Mouse (Mus musculus) monocyte, adult 2 months (primary cell): ENCODE results near the gene Pcbd2.
A peak's percentile ranks its signal among the peaks of the same experiment; 100 is the strongest.
"Not testable (repeated sequence)": the region's sequence is repeated elsewhere in the genome, so short reads cannot be mapped to it uniquely, and the experiment has no call there.

Experiments used
- DNase-seq, 2 experiments: peaks; one replicate each; pipeline ENCODE4 v3.0.0; 2022; ENCODE audit warnings: low spot score in 2 of 2, low read depth in 1 of 2

Gene Pcbd2

DNA sequence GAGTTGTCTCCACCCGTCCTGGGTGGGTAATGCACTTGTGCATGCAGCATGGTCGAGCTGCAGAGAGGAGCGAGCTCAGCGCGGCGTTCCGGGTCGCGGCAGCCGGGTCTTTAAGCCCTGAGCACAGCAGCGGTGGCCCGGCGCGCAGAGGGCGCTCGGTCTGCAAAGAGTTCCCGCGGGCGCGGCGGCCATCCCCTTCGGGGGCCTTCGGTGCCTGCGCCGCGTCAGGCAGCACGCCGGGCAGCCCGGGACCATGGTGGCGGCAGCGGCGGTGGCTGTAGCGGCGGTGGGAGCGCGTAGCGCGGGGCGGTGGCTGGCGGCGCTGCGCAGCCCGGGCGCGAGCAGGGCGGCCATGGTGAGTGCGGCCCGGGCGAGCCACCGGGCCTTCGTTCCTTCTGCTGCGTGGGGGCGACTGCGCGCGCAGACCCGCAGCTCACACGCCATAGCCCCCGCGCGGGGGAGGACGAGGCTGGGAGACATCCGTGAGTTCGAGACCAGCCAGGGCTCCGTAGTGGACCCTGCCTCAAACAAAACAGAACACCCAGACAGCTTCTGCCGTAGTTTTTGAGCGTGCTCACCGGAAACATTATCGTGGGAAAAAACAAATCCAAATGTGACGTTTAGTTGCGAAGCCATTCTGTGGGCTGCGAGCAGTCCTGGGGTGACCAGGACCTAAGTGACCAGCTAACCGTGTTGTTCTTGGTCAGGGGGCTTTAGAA lies at the start of gene Pcbd2:
TSS of gene Pcbd2 (plus strand) at position 249 of the 719 bp plus-strand sequence.
- peak; percentile 61 to 80 for DNase-seq

DNA sequence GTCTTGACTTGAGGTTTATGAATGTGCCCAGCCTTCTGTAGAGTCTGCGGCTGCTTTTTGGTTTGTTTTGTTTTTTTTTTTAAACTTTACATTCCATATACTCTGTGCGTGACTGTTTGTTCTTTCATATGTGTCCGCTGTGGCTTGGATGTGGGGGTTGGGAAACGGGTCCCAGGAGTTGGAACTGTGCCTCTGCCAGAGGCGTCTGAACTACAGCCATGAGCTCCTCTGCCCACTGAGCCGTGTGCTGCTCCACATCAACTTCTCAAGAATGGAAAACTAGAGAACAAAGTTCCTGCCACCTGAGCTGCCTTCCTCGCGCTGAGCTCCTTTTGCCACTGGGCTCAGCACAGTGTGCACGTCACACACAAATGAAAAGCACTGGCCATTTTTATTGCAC lies 45.0 kb upstream of the Pcbd2 start:
- DNase-seq, result no peak

DNA sequence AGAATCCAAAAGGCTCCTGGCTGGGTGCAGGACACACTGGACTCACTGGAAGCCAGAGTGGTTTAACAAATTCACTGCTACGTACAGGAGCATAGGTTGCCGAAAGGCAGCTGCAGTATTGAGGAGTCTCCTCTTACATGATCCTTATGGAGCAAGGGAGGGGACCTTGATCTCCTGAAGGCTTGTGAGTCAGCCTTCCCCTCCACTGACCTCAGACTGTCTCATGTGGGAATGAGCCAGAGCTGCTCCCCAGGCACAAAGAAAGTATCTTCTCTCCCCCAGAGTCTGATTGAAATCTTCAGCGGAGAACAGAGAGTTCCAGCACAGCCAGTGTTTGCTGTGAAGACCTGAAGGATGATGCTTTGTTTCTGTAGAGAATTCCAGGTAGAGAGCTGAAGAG lies 43.6 kb upstream of the Pcbd2 start:
- no peak for DNase-seq

DNA sequence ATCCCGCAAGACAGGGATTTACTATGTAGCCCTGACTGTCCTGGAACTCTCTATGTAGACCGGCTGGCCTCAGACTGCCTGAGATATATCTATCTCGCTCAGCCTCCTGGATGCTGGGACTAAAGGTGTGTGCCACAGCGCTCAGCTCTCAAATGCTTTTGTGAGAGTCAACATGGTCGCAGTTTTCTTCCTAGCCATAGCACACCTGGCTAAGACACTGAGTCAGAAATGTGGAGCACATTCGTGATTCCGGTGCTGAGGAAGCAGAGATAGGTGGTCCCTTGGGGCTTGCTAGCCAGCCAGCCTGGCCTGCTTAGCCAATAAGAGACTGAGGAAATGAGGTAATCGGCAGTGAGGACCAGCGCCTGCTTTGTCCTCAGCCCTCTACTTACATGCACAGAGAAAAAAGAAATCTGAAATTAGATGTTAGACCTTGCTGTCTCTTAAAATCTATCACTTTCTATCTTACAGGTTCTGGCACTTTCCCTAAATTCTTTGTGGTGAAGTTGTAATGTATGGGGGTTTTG lies 41.0 kb upstream of the Pcbd2 start:
- no peak for DNase-seq

DNA sequence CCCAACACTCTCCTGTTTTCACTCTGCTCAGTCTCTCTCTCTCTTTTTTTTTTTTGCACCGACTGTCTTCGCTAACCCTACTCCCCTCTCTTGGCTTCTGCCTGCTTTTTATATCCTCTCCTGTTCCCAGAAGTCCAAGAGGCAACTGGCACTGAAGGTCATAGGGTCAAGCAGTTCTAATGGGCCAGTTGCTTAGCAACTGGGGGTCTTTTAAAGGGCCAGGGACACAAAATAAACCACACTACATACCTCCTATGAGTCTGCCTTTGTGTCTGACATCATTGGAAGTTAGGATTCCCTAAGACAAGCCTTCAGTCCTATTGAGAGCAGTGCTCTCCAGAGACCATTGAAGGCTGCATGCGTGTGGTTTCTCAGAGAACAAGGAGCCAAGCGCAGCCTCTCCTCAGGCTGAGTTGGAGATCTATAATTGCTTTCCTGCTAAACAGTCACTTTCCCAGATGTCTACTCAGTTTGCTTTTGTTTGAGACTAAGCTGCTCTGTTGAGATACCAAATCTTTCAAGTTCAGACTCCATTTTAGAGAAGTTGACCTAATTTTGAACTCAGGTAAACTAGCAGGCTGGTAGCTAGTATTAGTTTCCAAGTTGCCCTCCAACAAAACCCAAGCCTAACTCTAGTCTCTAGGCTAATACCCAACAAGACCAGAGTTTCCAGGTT lies 39.1 kb upstream of the Pcbd2 start:
- no peak for DNase-seq

DNA sequence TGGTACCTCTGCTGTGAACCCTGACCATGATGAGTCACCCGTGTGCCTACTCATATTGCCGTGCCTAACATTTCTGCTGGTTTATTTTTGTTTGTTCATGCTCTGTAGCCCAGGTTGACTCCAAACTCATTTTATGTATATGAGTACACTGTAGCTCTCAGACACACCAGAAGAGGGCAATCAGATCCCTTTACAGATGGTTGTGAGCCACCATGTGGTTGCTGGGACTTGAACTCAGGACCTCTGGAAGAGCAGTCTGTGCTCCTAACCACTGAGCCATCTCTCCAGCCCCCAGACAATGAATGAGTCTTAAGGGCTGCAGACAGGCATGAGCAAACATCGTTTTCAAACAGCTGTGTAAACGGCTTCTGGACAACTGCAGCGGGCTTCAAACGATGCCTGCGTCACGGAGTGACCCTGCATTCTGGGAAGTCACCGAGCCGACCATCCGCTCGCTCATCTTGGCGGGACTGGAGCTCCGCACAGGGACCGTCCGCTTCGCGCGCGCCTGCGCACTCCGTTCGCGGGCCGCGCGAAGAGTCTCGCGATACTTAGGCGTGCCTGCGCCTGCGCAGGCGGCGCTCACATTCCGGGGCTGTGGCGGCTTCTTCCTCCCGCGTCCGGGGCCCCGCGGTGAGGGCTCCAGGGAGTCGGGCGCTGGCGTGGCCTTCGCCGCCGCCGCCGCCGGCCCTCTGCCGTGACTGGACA lies 34.5 kb upstream of the Pcbd2 start, which contains the start of gene B230219D22Rik:
TSS of gene B230219D22Rik (plus strand) at position 590 of the 708 bp plus-strand sequence.
- DNase-seq, result peak; percentile 71 to 84

DNA sequence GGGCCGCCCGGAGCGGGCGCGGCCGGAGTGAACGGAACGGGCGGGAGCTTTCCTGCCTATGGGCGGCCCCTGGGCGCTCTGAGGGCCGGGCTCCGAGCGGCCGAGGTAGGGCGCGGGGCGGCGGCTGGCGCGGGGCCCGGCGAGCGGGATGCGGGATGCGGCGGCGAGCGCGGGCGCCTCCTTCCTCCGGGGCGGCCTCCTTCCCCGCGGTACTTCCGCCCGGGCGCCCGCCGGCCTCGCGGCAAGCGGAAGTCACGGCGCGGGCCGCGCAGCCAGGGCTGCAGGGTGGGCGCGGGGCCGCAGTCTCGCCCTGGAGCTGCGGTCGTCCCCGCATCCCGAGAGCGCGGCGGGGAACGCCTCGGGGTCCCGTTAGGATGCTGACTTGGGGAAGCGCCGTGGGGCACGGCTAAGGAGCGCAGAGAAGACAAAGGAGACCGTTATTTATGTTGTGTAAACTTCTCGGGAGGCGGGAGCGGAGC lies 33.9 kb upstream of the Pcbd2 start:
- DNase-seq, result peak in 1 of 2 experiments; percentile 34

DNA sequence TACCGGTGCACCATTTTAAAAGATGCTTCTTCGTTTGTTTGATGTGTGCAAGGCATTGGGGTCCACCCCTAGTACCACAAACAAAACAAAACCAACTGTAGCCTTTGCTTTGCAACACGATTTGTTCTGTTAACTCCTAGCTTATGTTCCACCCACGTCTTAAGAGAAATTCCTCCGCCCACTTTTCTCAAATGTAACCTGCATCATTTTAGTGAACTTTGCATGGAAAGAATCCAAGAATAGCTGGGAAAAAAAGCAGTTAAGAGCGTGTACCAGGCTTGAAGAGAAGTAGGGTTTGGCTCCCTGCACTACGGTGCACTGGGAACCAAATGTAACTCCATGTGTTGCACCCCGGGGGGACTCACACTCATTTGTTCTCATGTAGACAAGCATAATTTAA lies 33.1 kb upstream of the Pcbd2 start:
- DNase-seq, result no peak

DNA sequence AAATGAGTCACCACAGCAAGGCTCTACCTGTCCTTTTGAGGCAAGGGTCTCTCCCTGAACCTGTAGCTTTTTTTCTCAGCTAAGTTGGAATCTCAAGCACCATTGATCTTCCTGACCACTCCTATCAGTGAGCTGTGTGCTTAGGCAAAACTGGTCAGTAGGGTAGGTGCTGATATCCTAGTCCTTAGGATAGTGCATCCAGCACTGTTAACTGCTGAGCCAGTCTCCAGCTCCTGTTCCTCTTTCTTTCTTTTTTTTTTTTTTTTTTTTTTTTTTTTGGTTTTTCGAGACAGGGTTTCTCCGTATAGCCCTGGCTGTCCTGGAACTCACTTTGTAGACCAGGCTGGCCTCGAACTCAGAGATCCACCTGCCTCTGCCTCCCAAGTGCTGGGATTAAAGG lies 31.2 kb upstream of the Pcbd2 start:
- not testable (repeated sequence) for DNase-seq

DNA sequence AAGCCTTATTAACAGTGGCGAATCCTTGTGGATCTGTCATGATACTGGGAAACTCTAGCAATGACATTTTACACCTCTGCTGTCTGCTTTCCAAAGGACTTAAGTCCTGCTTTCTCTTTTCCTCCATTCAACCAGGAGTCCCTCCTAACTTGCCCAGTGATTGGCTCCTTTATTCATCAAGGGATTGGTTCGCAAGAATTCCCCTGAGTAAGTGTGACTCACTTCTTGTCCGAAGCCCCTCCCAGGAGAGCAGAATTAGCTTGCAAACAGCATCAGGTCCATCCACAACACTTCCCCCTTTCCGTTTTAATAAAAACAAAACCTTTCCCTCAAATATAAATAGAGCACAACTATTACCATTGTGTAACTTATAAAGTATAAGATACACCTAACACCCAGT lies 22.9 kb upstream of the Pcbd2 start:
- DNase-seq, result no peak

DNA sequence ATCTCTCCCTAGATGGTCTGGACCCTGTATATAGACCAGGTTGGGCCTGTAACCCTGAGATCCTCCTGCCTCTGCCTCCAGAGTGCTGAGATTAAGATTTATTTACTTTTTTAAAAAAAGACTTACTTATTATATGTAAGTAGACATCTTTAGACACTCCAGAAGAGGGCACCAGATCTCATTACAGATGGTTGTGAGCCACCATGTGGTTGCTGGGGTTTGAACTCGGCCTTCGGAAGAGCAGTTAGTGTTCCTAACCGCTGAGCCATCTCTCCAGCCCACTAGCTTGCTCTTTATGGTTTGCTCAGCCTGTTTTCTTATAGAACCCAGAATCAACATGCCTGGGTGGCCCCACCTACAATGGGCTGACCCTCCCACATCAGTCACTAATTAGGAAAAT lies 14.3 kb upstream of the Pcbd2 start:
- DNase-seq, result no peak

DNA sequence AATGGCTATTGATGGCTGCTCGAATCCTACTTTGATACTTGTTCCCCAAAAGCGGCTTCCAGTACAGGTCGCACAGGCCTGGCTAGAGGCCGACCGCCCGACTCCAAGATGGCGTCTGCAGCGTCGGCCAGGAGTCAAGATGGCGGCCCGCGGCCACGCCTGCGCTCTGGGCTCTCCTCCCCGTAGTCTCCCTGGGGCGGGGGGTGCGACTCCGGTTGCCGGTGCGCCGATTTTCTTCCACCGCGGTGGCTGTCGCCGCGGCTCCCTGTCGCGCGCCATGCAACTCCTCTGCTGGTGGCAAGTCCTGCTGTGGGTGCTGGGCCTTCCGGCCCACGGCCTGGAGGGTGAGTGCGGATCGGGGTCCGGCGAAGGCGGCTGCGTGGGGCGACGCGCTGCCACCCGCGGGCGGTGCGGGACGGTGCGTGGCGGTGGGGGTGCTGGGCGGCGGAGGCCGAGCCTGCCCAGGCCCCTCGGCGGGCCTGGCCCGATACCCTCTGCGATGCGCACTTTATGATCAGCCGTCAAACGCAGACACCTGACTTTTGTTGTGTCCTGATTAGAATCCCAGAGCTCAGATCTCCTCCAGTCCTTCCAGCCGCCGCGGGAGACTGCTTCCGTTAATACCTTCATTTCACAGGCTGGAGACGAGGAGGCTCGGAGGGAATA lies 12.5 kb upstream of the Pcbd2 start, which contains the start of gene Txndc15:
TSS of gene Txndc15 (plus strand) at position 150 of the 666 bp plus-strand sequence.
- DNase-seq, result peak; percentile 34 to 74

DNA sequence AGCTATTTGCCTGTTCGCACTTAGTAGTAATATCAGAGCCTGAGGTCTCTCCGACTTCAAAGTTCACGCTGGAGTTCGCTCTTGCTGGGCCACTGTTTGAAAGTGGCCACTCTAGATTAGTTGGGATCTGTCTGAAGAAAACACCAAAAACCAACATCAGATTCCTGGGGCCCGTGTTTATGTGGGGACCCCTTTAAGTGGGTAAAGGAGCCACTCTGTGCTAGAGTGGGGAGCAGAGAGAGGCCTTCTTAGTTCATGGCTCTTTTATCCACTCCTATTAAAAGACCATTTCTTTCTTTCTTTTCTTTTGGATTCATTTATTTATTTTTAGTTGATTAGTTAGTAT lies 12.0 kb upstream of the Pcbd2 start:
- no peak for DNase-seq

DNA sequence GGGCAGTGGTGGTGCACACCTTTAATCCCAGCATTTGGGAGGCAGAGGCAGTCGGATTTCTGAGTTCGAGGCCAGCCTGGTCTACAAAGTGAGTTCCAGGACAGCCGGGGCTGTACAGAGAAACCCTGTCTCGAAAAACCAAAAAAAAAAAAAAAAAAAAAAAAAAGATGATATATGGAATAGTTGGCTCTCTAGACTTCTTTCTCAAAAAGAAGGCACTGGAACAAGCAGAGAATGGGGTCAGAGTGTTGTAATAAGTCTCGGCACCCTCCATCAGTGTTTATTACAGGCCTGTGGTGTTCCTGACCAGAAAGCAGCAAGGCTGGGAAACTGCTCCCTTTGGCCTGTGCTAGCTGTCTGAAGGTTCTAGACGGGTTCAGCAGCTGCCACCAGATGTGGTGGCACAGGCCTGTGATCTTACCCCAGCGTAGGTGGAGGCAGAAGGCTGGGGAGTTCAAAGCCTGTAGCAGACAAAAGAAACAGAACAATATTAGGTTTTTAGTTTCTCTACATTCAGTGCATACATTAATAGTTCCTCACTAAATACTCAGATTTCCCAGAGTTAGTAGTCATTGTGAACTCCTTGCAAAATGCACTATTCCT lies 11.2 kb upstream of the Pcbd2 start:
- no peak for DNase-seq

DNA sequence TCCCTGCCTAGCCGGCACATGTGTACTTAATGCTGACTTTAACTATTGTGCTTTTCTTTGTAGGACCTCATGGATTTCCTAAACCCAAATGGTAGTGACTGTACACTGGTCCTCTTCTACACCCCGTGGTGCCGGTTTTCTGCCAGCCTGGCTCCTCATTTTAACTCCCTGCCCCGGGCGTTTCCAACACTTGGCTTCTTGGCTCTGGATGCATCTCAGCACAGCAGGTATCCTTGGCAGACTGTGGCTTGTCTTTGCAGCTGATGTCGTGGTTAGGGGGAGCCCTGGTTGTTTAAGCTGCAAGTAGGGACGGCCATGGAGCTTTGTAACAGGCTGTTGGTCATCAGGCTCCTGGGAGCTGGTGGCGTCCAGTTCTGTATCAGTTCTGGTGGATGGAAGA lies 5.7 kb upstream of the Pcbd2 start:
- no peak for DNase-seq

DNA sequence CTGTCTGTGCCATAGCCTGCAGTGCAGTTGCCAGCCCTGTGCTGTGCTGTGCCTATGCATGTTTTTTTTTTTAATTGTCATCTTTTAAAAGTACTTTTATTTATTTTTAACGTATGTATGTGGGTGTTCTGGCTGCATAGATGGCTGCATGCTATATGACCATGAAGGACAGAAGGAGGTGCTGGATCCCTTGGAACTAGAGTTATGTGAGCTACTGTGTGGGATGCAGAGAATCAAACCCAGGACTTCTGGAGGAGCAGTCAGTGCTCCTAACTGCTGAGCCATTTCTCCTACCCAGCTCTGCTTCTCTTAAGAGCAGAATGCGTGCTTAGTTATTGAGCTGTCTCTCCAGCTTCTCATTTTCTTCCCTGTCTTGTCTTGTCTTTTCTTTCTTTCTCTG lies 5.2 kb upstream of the Pcbd2 start:
- DNase-seq, result no peak

DNA sequence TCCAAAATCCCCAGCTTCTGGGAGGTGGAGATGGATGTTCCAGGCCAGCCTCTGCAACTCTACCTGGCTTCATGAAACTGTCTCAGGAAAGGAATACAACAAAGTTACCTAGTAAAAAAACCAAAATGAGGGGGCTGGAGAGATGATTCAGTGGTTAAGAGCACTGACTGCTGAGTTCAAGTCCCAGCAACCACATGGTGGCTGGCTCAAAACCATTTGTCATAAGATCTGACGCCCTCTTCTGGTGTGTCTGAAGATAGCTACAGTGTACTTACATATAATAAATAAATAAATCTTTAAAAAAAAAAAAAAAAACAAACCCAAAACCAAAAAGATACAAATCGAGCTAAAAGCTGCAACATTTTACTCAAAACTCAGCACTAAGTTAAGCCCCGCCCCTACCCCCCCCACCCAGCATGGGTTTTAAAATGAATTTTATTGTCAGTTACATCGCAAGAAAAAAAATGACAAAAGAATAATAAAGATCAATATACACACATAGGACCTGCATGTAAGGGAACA lies 509 bp upstream of the Pcbd2 start:
- no peak for DNase-seq

DNA sequence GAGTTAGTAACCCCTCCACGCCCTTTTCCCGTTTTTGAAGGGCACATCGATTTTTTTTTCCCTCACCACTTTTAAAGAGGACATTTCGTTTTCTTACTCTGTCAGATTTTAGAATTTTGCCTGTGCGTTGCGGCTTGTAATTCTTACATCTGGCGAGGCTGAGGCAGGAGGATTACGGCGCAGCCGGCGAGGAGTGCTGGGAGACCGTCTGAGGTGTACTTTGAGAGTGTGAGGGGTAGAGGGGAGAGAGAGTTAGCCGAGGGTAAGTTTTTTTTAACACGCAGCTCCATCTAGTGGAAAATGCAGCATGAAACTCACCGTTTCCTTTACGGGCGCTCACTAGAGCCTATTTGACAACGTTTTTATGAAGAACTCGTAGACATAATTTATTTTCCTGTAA lies 671 bp downstream of the Pcbd2 start:
- DNase-seq, result peak in 1 of 2 experiments; percentile 46

DNA sequence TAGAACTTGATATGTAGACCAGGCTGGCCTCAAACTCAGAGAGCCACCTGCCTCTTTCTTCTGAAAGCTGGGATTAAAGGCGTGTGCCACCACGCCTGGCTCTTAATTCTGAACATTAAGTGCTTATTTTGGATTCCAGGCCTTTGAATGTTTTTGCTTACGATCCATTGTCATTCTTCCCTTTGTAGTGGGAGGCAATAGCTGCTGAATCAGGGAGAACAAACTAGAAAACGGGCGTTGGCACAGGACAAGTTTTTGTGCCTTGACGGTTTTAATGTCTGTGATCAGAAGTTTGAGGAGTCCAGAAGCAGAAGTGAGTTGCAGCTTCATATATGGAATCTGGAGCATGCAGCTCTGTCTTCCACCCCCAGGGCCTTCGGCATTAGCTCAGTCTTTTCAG lies 3.5 kb downstream of the Pcbd2 start:
- no peak for DNase-seq

DNA sequence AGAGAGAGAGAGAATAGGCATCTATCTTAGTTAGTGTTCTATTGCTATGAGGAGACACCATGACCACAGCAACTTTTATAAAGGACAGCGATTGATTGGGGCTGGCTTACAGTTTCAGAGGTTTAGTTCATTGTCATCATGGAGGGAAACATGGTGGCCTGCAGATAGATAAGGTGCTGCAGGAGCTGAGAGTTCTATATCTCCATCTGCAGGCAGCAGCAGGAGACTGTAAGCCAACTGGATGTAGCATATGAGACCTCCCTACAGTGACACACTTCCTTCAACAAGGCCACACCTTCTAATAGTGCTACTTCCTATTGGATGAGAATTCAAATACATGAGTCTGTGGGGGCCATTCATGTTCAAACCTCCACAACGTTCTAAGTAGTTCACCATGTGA lies 5.0 kb downstream of the Pcbd2 start:
- no peak for DNase-seq
